Comparison of ENCODE assay signal across 20 mouse cellular contexts in genomic region chr8:120015916-120016315, GRCm38 (mm10).
"Had no signal": no experiment of that assay in that cellular context is flagged by ENCODE, and none has a peak within 500 bp of the region (broad histone marks: within the 10 kb centered on the region; RNA-seq: fewer than 3 reads in every experiment).

No protein-coding gene starts in this region.

- H3K36me3 ChIP-seq: limb, embryonic 10.5 days; limb, embryonic 13.5 days; liver, embryonic 13.5 days; neural tube, embryonic 13.5 days; stomach, embryonic 15.5 days had no signal

- H3K4me2 ChIP-seq: limb, embryonic 13.5 days; liver, embryonic 13.5 days; lung, embryonic 14.5 days; midbrain, embryonic 11.5 days; neural tube, embryonic 13.5 days; stomach, embryonic 15.5 days had no signal

- H3K27me3 ChIP-seq: limb, embryonic 13.5 days; neural tube, embryonic 13.5 days; stomach, embryonic 15.5 days had no signal

- H3K9me3 ChIP-seq: limb, embryonic 10.5 days; limb, embryonic 13.5 days; liver, embryonic 13.5 days; neural tube, embryonic 13.5 days; stomach, embryonic 15.5 days had no signal

- H3K9ac ChIP-seq: limb, embryonic 13.5 days; liver, embryonic 13.5 days; lung, embryonic 14.5 days; neural tube, embryonic 13.5 days; stomach, embryonic 15.5 days had no signal

- H3K4me3 ChIP-seq: layer of hippocampus, adult 2 months; limb, embryonic 10.5 days; limb, embryonic 13.5 days; liver, embryonic 13.5 days; megakaryocyte, embryonic 14.5 days; neural tube, embryonic 13.5 days; stomach, embryonic 15.5 days had no signal

- ATAC-seq: lung, postnatal 0 days had no signal

- H3K27ac ChIP-seq: layer of hippocampus, adult 2 months; limb, embryonic 10.5 days; limb, embryonic 13.5 days; liver, embryonic 13.5 days; neural tube, embryonic 13.5 days; stomach, embryonic 15.5 days had no signal

- DNase-seq: kidney, adult 9 months; kidney, postnatal 14 days; kidney, postnatal 4 days; layer of hippocampus, adult 9-11 months; liver; liver, embryonic 13.5 days; lung, embryonic 14.5 days; midbrain, embryonic 14.5 days; retina, postnatal 1 day; right cerebral cortex, postnatal 25 days; spleen, adult 18-20 months; thymus, postnatal 36 days had no signal
